Mouse (Mus musculus): ENCODE measurements at regions not wholly inside any gene's neighbourhood (a gene's known extent, or its start where the extent isn't known, plus 50 kb on each side); places are given as distances from the start of the nearest gene placed in this dataset.

- H3K4me1 ChIP-seq (ENCODE audit: control insufficient read depth, insufficient read depth, low read length) = peaks cover 18% of the 10 kb centered on the region
- no peak overlapping the region for H3K4me3 ChIP-seq (replicated peaks; ENCODE audit: low read length)
- DNase-seq (ENCODE audit: low spot score) = peak; percentile 87
- H3K36me3 ChIP-seq (ENCODE audit: control insufficient read depth, insufficient read depth, low read length) = no peaks in the 10 kb centered on the region
- 38% methylated on average over 8 of the region's 8 CpGs for WGBS
- H3K9me3 ChIP-seq (ENCODE audit: control insufficient read depth, low read length) = no peaks in the 10 kb centered on the region
- TF ChIP-seq POLR2A (IDR thresholded peaks at IDR 0.05; ENCODE audit: borderline replicate concordance, extremely low read depth, insufficient read depth, insufficient read length) = no peak
- H3K27me3 ChIP-seq (ENCODE audit: control insufficient read depth, insufficient read depth, low read length) = no peaks in the 10 kb centered on the region
- peak; percentile 72 for ATAC-seq (ENCODE audit: low FRiP score, low read depth)
- no peak overlapping the region for H3K9ac ChIP-seq (ENCODE audit: low read depth, low read length, severe bottlenecking)
- H3K4me2 ChIP-seq (replicated peaks; ENCODE audit: low read depth, low read length, severe bottlenecking) = no peak overlapping the region
- no peak overlapping the region for H3K27ac ChIP-seq (replicated peaks; ENCODE audit: low read depth, low read length)
These were observed 295.2 kb downstream of the Rnd3 start for GRCm38 (mm10) chr2:50853538-50854244.

GRCm38 (mm10) chr2:50852413-50852919 is 296.4 kb downstream of the Rnd3 start:
- ATAC-seq (ENCODE audit: low FRiP score, low read depth) (no peak), DNase-seq (ENCODE audit: low spot score) (no peak)
- Histone ChIP-seq H3K4me2 (replicated peaks; ENCODE audit: low read depth, low read length, severe bottlenecking) (no peak overlapping the region), H3K27me3 (ENCODE audit: control insufficient read depth, insufficient read depth, low read length) (no peaks in the 10 kb centered on the region), H3K36me3 (ENCODE audit: control insufficient read depth, insufficient read depth, low read length) (no peaks in the 10 kb centered on the region), H3K27ac (replicated peaks; ENCODE audit: low read depth, low read length) (no peak overlapping the region), H3K9ac (ENCODE audit: low read depth, low read length, severe bottlenecking) (no peak overlapping the region), H3K4me1 (ENCODE audit: control insufficient read depth, insufficient read depth, low read length) (peaks cover 18% of the 10 kb centered on the region), H3K9me3 (ENCODE audit: control insufficient read depth, low read length) (no peaks in the 10 kb centered on the region), H3K4me3 (replicated peaks; ENCODE audit: low read length) (no peak overlapping the region)
- no peak for TF ChIP-seq POLR2A (IDR thresholded peaks at IDR 0.05; ENCODE audit: borderline replicate concordance, extremely low read depth, insufficient read depth, insufficient read length)
- WGBS = 50% methylated on average over 2 of the region's 2 CpGs

- Histone ChIP-seq H3K36me3 (ENCODE audit: control insufficient read depth, insufficient read depth, low read length) (no peaks in the 10 kb centered on the region), H3K9ac (ENCODE audit: low read depth, low read length, severe bottlenecking) (no peak overlapping the region), H3K9me3 (ENCODE audit: control insufficient read depth, low read length) (no peaks in the 10 kb centered on the region), H3K4me1 (ENCODE audit: control insufficient read depth, insufficient read depth, low read length) (peaks cover 18% of the 10 kb centered on the region), H3K4me2 (replicated peaks; ENCODE audit: low read depth, low read length, severe bottlenecking) (no peak overlapping the region), H3K27ac (replicated peaks; ENCODE audit: low read depth, low read length) (no peak overlapping the region), H3K4me3 (replicated peaks; ENCODE audit: low read length) (no peak overlapping the region), H3K27me3 (ENCODE audit: control insufficient read depth, insufficient read depth, low read length) (no peaks in the 10 kb centered on the region)
- 91% methylated on average over 3 of the region's 3 CpGs for WGBS
- no peak for DNase-seq (ENCODE audit: low spot score)
- no peak for ATAC-seq (ENCODE audit: low FRiP score, low read depth)
- no peak for TF ChIP-seq POLR2A (IDR thresholded peaks at IDR 0.05; ENCODE audit: borderline replicate concordance, extremely low read depth, insufficient read depth, insufficient read length)
These were observed 298.8 kb downstream of the Rnd3 start for GRCm38 (mm10) chr2:50850071-50850470.

GRCm38 (mm10) chr2:50841881-50842280 is 307.0 kb downstream of the Rnd3 start:
- DNase-seq (ENCODE audit: low spot score) = no peak
- Histone ChIP-seq H3K4me2 (replicated peaks; ENCODE audit: low read depth, low read length, severe bottlenecking) (no peak overlapping the region), H3K4me1 (ENCODE audit: control insufficient read depth, insufficient read depth, low read length) (no peaks in the 10 kb centered on the region), H3K27me3 (ENCODE audit: control insufficient read depth, insufficient read depth, low read length) (no peaks in the 10 kb centered on the region), H3K9ac (ENCODE audit: low read depth, low read length, severe bottlenecking) (no peak overlapping the region), H3K36me3 (ENCODE audit: control insufficient read depth, insufficient read depth, low read length) (no peaks in the 10 kb centered on the region), H3K4me3 (replicated peaks; ENCODE audit: low read length) (no peak overlapping the region), H3K27ac (replicated peaks; ENCODE audit: low read depth, low read length) (no peak overlapping the region), H3K9me3 (ENCODE audit: control insufficient read depth, low read length) (no peaks in the 10 kb centered on the region)
- no peak for TF ChIP-seq POLR2A (IDR thresholded peaks at IDR 0.05; ENCODE audit: borderline replicate concordance, extremely low read depth, insufficient read depth, insufficient read length)
- no peak for ATAC-seq (ENCODE audit: low FRiP score, low read depth)
- WGBS = 77% methylated on average over 2 of the region's 2 CpGs

- no peak for TF ChIP-seq POLR2A (IDR thresholded peaks at IDR 0.05; ENCODE audit: borderline replicate concordance, extremely low read depth, insufficient read depth, insufficient read length)
- no peaks in the 10 kb centered on the region for H3K27me3 ChIP-seq (ENCODE audit: control insufficient read depth, insufficient read depth, low read length)
- DNase-seq (ENCODE audit: low spot score) (no peak), ATAC-seq (ENCODE audit: low FRiP score, low read depth) (no peak)
- WGBS = 41% methylated on average over 6 of the region's 6 CpGs
- H3K9me3 ChIP-seq (ENCODE audit: control insufficient read depth, low read length) = no peaks in the 10 kb centered on the region
- no peak overlapping the region for H3K4me3 ChIP-seq (replicated peaks; ENCODE audit: low read length)
- H3K4me1 ChIP-seq (ENCODE audit: control insufficient read depth, insufficient read depth, low read length) = 0 out of 2 replicates have a peak, but pooled peaks cover 3% of the 10 kb centered on the region
- H3K4me2 ChIP-seq (replicated peaks; ENCODE audit: low read depth, low read length, severe bottlenecking) = no peak overlapping the region
- H3K27ac ChIP-seq (replicated peaks; ENCODE audit: low read depth, low read length) = no peak overlapping the region
- H3K9ac ChIP-seq (ENCODE audit: low read depth, low read length, severe bottlenecking) = no peak overlapping the region
- H3K36me3 ChIP-seq (ENCODE audit: control insufficient read depth, insufficient read depth, low read length) = no peaks in the 10 kb centered on the region
These were observed 313.2 kb downstream of the Rnd3 start for GRCm38 (mm10) chr2:50835511-50836320.
